Mouse (Mus musculus): Measurements from ENCODE around the gene Tmem120b.

Gene Tmem120b

DNA sequence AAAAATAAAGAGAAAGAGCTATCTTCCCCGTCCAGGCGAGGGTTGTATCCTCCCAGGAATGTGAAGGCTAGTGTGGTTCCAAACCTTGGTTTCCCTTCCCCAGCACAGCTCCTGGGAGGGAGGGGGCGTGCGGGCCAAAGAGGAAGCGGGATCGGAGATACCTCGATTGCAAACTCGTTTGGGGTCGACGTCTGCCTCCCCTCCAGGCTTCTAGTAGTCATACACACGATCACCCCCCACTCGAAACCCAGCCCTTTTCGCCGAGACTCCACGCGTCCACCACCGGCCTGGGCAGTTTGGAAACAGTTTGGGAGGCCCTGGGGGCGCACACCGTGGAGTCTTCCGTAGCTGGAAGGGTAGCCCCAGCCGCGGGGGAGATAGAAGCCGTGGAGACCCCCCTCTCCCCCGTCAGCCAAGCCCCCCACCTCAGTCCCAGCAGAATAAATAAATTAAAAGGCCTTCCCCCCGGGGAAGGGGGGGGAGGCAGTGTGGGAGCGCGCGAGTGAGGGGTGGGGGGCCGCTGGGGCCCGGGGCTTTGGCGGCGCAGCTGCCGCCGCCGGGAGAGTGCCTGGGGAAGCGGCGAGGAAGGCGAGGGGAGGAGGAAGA is 73.4 kb downstream of the Tmem120b start:
- peak in 1 of 2 experiments; percentile 52 for DNase-seq

DNA sequence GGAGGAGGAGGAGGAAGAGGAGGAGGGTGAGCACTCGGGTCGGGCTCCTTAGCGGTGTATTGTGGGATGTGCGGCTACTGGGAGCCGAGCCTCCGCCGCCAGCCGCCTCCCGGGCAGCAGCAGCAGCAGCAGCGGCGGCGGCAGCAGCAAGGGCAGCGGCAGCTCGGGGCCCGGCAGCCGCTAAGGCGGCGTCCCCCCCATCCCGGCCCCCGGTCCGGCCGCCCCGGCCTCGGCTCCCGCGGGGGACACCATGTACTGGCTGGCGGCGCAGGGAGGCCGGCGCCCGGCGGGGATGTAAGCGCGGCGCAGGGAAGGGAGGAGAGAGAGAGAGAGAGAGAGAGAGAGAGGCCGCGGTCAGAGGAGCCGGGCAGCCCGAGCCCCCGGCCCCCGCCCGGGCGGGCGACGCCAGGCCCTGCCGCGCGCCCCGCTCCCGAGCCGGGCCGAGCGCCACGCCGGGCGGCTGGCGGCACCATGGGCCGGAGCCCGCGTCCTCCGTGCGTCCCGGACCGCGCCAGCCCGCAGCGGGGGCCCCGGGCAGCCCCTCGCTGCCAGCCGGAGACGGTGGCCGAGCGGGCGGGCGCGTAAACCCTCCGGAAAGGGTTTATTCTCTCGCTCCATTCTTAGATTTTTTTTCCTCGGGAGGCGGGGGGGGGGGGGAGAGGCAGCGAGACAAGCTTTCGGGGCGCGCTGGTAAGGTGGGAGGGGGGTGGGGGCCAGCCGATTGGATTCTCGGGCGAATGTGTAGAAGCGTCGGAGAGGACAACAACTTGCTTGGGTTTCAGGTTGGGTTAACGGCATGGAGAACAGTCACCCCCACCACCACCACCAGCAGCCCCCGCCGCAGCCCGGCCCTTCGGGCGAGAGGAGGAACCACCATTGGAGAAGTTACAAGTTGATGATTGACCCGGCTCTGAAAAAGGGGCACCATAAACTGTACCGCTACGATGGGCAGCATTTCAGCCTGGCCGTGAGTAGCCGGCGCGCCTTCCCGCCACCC is 74.2 kb downstream of the Tmem120b start, which contains the start of gene Setd1b:
TSS of gene Setd1b (plus strand) at position 33 of the 997 bp plus-strand sequence.
- DNase-seq, result peak; percentile 59 to 62

DNA sequence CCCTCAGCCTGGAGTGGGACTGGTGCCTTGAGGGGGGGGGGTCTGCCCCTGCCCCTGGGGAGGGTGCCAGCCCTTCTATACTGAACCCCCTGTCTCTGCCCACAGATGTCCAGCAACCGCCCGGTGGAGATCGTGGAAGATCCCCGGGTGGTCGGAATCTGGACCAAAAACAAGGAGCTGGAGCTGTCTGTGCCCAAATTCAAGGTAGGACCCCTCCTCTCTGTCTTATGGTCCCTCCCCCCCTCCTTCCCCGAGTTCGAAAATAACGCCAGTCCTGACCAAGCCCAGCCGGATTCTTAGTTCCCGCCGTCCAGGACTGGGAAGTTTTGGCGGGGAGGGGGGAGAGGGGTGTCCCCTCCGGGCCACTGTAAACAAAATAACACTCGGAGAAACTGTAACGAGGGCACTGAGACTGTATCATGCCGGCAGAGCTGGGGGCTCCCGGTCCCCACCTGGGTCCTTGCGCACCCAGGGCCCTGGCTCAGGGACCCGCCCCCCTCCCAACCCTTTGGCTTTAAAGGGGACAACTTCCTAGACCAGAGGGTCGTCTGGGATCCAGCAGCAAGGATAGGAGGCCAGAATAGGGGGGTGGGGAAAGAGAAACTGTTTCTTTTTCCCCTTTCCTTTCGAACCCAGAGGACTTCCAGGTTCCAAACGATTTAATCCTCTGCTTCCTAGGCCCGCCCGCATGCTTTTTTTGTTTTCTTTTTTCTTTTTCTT is 75.2 kb downstream of the Tmem120b start:
- peak in 1 of 2 experiments; percentile 35 for DNase-seq

DNA sequence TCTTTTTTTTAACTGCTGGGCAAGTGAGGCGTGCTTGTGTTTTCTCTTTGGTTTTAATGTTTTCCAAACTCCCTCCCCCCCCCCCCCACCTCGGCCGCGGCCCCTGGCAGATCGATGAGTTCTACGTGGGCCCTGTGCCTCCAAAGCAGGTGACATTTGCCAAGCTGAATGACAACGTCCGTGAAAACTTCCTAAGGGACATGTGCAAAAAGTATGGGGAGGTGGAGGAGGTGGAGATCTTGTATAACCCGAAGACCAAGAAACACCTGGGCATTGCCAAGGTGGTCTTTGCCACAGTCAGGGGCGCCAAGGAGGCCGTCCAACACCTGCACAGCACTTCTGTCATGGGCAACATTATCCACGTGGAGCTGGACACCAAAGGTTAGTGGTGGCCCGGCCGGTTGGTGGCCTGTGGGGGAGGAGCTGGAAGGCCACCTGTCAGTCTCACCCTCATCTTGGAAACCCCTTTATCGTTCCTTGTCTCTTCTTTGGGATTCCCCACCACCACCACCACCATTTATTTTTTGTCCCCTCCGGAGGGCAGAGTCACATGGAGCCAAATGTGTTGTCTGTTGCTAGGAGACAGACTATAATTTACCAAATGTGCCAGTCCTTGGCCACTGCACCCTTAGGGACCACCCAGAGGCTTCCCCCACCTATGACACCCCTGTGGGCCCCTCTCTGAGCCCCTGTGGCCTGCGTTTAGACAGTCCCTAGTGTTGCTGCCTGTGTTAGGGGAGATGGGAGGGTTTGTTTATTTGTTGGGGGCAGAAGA is 75.9 kb downstream of the Tmem120b start:
- DNase-seq, result no peak

DNA sequence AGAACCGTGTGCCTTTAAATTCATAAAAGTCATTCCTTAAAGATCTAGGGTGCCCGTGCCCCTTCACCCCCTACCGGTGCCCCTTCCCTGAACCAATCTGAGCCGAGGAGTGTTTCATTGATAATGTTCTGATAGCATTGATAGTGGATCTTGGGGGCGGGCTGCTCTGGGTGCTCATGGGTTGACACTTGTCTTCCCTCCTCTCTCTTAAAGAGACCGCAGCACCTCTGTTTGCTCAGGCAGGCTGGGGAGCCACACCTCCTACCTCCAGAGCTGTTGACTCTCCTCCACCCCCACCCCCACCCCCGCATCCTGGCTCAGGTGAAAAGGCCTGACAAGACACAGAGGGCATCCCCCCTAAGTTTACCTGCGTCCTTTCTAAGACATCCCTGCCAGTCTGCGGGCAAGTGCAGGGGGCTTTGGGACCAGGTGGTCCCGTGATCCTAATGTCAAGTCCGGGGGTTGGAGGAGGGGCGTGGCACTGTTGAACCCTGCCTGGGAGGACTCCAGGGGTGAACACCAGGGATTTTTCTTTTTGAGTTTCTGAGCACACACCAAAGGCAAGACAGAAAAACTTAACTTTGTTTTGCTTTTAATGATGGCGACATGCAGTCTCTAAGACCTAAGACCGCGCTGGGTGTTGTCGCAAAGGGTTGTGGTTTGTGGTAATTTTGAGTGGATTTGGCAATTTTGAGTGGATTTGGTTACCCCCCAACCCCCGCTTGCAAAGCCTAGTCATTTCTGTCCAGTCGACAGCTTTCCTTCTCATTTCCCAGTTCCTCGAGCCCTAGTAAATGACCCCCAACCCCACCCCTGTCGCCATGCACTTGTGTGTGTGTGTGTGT is 76.8 kb downstream of the Tmem120b start:
- DNase-seq, result no peak

DNA sequence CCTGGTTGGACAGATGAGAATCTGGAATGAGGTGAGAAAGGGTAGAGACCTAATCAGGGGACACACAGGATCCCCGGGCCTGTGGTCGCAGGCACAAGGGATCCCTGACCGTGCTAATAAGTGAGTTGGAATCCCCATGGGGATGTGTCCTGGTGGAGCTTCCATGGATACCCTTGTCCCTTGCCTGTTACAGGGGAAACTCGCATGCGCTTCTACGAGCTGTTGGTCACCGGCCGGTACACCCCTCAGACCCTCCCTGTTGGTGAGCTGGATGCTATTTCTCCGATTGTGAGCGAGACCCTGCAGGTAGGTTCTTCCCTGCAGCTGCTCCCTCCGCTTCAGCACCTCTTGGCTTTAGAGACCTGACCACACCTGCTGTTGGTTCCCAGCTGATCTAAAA is 78.1 kb downstream of the Tmem120b start:
- DNase-seq, result no peak

DNA sequence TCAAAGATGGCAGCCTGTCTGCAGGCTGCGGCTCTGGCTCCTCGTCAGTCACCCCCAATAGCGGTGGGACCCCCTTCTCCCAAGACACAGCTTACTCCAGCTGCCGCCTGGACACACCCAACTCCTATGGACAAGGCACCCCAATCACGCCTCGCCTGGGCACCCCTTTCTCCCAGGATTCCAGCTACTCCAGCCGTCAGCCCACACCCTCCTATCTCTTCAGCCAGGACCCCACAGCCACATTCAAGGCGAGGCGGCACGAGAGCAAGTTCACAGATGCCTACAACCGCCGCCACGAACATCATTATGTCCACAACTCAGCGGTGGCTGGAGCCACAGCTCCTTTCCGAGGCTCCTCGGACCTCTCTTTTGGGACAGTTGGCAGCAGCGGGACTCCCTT is 79.4 kb downstream of the Tmem120b start:
- no peak for DNase-seq

DNA sequence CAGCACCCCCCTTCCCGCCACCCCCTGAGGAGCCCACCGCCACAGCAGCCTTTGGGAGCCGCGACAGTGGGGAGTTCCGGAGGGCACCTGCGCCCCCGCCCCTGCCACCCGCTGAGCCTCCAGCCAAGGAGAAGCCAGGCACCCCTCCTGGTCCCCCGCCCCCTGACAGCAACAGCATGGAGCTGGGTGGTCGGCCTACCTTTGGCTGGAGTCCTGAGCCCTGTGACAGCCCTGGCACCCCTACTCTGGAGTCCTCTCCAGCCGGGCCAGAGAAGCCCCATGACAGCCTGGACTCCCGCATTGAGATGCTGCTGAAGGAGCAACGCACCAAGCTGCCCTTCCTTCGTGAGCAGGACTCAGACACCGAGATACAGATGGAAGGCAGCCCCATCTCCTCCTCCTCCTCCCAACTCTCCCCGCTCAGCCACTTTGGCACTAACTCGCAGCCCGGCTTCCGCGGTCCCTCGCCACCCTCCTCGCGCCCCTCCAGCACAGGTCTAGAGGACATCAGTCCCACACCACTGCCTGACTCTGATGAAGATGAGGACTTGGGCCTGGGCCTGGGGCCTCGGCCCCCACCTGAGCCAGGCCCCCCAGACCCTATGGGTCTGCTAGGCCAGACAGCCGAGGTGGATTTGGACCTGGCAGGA is 80.0 kb downstream of the Tmem120b start:
- no peak for DNase-seq

DNA sequence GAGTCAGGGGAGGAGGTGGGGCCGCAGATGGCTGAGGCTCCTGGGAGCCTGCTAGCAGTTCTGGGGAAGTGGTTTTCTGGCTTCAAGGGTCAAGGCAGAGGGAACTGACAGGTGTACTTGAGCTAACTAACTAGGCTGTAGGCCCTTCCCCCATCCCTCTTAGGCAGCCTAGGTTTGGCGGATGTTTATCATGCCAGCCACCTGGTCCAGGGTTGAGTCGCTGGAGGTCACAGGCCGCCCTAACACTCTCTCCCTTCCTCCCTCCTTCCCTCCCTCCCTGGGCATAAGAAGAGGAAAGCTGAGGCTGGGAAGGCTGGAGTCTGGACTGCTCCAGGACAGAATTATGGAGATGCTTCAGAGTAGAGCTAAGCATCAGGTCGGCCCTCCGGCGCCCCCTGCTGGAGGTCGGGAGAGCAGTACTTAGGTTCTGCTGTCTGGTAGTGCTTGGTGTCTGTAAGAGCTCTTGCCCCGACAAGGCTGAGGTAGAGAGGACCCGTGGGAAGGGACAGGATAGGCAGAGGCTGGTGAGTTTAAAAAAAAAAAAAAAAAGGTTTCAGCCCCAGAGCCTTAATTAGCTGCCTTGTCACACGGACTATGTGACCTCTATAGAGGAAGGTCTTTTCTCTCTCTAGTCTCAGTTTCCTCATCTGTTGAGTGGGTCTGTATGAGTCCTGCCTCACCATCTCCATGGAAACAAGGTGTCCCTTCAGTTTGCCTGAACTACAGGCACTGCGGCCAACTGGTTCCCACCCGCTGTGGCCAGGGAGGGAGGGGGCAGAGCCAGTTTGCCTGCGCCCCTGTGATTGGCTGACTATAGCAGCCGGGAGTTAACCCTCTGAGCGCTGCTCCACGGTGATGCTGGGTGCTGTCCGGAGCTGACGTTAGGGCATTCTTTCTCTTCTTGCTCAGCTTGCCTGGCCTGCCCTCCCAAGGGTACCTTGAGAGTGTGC is 81.5 kb downstream of the Tmem120b start:
- peak; percentile 96 to 97 for DNase-seq

DNA sequence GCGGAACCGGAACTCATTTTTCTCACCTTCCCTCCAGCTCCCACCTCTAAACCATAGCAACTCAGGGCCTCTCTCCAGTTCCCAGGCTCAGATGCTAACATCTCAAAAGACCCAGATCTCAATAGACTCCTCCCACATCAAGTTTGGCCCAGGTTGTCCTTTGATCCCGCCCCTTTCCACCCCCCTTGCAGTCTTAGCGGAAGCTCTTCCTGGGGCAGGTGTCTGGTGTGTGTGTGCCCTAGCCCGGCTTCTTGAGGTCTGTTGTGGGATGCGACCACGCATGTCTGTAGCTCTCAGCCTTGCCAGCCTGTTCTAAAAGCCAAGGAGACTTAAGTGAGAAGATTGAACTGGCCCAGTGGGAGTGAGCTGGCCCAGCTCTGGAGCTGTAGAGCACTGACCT is 82.4 kb downstream of the Tmem120b start:
- peak; percentile 73 to 77 for DNase-seq

DNA sequence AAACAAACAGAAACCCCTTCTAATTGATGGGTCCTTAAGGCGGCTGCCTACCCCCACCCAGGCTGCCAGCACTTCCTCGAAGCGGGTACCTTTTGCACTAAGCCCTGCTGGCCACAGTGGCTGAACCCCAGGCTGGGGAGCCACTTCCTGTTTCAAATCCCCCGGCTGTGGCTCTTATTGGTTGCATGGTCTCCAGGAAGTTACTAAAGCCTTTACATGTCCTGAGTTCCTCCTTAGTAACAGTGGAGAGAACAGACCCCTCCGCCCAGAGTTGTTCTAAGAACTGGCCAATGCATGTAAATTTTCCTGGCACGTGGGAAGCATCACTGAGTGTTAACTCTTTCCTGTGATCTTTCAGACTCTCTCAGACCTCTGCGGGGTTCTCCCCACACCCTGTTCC is 82.9 kb downstream of the Tmem120b start:
- DNase-seq, result peak; percentile 81 to 85

DNA sequence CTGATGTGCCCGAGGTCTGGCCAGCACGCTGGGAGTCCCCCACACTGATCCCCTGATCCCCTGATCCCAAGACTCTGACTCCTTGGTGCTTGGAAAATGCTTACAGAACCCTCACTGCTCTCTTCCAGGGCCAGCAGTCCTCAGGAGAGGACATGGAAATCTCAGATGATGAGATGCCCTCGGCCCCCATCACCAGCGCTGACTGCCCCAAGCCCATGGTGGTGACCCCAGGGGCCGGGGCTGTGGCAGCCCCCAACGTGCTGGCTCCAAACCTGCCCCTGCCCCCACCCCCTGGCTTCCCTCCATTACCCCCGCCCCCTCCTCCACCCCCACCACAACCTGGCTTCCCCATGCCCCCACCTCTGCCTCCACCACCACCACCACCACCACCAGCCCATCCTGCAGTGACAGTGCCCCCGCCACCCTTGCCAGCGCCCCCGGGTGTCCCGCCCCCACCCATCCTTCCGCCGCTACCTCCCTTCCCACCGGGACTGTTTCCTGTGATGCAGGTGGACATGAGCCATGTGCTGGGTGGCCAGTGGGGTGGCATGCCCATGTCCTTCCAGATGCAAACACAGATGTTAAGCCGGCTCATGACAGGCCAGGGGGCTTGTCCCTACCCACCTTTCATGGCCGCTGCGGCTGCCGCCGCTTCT is 83.6 kb downstream of the Tmem120b start:
- DNase-seq, result no peak

DNA sequence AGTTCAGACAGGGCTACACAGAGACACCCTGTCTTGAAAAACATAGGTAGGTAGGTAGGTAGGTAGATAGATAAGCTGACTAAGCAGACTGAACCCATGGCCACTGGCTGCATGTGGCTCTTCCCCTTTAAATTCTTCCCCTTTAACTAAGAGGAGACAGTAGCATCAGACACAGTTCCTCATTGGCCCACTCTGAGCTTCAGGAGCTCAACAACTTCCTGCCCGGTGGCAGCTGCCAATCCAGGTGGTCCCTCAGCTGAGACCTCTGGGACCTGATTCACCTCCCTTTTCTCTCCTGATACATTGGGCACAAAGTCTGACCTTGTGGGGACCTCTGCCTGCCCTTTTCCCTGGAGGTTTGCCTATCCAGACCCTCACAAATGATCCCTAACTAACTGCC is 84.7 kb downstream of the Tmem120b start:
- peak in 1 of 2 experiments; percentile 26 for DNase-seq

DNA sequence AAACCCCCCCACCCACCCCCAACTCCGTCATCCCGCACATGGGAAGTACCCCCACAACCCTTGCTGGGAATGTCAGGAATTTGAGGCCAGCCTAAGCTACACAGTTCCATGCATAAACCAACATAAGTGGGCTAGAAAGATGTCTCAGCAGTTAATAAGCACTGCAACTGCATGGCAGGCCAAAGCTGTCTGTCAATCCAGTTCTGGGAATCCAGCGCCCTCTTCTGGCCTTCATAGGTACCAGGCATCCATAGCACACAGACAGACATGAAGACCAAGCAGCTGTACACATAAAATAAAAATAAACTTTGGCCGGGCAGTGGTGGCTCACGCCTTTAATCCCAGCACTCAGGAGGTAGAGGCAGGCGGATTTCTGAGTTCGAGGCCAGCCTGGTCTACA is 87.2 kb downstream of the Tmem120b start:
- peak; percentile 83 to 84 for DNase-seq

DNA sequence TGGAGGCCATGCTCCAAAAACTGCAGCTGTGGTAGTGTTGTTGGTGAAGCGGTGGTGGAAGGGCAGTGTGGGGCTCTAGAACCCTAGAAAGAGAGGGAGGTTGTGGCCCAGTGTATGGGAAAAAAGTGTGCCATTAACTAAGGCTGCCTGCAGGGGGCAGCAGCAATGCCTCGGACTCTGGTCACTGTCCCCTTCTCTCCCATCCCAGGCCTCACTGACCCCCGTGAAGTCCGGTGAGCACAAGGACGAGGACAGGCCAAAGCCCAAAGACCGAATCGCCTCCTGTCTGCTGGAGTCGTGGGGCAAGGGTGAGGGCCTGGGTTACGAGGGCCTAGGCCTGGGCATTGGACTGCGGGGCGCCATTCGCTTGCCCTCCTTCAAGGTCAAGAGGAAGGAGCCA is 88.5 kb downstream of the Tmem120b start:
- DNase-seq, result peak in 1 of 2 experiments; percentile 29

DNA sequence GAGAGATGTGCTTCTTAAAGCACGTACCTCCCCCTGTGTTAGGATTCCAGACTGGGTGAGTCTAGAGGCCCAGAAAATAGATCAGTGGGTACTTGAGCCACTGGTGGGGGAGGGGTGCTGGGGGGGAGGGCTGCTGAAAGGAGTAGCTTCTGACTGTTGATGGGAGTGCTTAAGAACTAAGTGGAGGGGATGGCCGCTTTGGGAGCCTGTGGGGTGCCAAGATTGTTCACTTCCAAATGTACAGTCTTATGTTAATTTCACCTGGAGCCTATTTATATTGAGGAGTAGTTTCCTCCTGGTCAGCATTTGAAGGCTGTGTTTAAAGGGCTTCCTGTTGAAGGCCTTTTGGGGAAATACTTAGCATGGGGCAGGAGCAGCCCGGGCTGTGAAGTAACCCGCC is 89.8 kb downstream of the Tmem120b start:
- no peak for DNase-seq

DNA sequence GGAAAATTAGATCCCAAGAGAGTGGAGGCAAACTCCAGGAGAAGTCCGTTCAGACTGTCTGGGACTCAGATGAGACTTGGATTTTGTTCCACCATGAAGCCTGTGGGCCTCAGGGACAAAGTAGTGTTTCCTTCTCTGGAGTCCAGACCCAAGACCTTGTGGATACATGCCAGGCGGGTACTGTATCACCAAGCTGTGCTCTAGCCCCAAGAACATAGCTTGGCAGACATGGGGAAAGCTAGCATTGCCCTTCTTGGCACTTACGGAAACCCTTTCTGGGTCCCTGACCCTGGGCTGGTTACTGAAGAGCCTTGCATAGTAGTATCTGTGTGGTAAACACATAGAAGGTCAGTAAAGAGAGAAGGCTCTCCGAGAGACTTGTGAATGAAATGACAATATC is 91.2 kb downstream of the Tmem120b start:
- no peak for DNase-seq

DNA sequence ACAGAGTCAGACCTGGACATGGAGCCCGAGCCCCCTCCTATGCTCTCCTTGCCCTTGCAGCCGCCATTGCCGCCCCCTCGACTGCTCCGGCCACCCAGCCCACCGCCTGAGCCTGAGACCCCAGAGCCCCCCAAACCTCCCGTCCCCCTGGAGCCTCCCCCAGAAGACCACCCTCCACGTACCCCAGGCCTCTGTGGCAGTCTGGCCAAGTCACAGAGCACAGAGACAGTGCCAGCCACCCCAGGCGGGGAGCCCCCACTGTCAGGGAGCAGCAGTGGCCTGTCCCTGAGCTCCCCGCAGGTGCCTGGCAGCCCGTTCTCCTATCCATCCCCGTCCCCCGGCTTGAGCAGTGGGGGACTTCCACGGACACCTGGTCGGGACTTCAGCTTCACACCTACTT is 91.7 kb downstream of the Tmem120b start:
- no peak for DNase-seq

DNA sequence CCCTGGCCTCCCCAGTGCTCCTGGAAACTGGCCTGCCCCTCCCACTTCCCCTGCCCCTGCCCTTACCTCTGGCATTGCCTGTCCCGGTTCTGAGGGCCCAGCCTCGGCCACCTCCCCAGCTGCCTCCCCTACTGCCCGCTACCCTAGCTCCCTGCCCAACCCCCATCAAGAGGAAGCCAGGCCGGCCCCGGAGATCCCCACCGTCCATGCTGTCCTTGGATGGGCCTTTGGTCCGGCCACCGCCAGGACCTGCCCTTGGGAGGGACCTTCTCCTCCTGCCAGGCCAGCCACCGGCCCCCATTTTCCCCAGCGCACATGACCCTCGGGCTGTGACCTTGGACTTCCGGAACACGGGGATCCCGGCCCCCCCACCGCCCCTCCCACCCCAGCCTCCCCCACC is 92.1 kb downstream of the Tmem120b start:
- no peak for DNase-seq

All from B cell, adult 2 months (primary cell).